Mouse (Mus musculus) layer of hippocampus, adult 11-12 months (tissue): ENCODE results near the gene Robo1.
A peak's percentile ranks its signal among the peaks of the same experiment; 100 is the strongest.

ENCODE experiments used
- DNase-seq: peaks from one replicate; pipeline ENCODE4 v3.0.0; 2022; ENCODE audit warnings: low spot score

The Robo1 gene

DNA sequence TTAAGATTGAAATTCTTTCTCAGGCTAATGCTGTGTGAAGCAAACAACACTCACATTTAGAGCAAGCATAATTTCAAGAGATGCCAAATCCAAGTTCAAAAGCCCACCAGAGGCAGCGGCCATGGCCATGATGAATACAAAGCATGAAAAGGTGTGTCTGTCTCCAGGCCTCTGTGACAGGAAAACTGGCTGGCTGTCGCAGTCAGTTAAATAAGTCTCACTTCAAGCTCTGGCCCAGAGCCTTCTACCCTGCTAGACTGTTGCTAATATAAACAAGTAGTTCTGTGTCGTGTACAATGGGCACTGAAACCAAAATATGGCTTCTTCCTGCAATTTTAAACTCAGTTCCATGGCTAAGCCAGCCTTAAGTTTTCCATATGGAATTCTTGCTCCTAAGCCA is 629.1 kb downstream of the Robo1 start:
- no peak for DNase-seq

DNA sequence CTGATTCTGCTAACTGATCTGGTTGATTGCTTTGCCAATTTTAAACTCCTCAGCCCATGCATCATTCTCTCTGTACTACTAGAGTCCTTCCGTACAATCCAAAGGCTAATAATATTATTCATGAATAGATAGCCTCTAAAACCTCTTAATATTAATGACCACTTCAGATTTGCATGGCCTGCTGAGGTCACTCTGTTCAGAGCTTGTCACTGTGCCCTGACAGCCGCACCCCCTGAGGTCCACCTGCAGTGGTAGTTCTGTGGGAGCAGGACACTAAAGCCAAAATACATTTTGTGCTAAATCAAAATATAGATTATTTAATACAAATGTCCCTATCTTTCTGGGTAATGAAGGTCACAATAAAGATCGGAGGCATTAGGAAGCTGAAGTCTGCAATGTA is 631.8 kb downstream of the Robo1 start:
- no peak for DNase-seq

DNA sequence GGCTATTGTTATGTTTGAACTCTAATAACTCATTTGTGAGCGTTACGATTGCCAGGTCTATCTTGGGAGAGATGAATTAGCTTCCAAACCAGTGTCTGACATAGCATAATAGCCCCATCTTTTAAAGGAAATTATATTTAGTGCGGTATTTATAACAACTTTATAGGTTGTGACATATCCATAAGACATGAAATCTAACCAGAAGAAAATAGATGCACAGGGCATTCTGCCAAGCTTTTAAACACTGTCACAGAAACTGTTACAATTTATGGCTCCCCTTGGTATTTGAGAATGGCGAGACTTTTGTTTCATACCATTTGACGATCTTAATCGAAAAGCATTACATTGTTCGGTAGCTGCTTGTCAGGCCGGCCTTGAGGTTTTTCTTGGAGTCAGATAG is 632.7 kb downstream of the Robo1 start:
- DNase-seq = no peak

DNA sequence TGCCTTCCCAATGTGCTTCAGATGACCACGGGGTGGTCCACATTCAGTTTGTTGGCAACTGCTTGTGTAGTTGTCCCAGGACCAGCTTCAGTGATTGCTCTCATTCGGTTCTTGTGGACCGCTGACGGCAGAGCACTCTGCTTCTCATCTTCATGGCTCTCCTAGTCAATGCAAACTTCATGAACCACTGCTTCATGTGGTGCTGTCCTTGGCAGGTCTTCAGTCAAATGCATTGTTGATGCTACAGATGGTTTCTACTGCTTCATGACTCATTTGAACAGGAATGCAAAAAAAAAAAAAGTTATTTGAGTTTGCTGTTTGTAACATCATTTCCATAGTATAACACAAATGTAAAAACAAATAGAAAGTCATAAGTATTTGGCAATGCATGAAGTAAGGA is 636.3 kb downstream of the Robo1 start:
- DNase-seq = no peak

DNA sequence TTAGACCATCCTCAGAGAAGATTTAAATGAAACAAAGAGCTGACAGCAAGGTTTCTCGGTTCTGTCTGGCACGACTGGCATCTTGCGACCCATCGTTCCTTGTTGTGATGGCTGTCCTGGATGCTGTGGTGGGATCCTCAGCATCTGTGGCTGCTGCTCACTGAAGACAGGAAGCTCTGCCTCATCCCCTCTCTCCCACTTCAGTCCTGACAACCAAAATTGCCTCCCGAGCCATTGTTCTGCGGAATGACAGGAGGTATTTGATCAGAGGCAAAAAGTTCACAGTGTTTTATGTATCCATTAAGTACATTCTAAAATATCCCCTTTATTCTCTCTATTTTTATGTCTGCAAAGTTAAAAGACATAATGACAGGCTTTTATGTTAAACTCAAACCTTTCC is 643.9 kb downstream of the Robo1 start:
- DNase-seq = no peak

DNA sequence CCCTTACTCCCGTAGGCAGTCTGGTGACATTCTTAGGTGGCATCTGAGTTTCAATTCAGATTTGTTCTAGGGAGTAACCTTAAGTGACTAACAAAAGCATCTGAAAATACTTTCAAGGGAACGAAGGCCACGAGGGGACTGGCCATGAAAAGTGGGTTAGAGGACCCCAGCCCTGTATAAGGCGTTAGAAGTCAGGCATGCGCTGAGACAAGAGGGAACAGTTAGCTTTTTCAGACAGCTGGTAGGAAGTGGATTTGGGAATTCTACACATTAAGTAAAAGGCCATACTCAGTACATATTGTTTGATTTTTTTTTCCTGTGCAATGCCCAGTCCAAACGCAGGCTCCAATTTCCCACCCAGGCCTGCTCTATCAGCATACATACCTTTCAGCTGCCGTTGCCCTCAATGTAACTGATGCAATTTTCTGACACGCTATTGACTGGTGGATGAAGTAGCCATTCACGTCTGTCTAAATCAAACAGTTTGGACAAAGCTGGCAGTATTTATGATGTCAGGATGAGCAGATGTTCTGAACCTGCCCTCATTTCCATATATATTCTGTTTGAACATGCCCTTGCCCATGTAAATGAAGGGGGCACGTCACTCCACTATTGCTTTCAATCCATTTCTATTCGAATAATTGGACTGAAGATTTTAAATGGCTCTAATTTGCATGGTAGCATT is 651.1 kb downstream of the Robo1 start:
- DNase-seq = no peak

DNA sequence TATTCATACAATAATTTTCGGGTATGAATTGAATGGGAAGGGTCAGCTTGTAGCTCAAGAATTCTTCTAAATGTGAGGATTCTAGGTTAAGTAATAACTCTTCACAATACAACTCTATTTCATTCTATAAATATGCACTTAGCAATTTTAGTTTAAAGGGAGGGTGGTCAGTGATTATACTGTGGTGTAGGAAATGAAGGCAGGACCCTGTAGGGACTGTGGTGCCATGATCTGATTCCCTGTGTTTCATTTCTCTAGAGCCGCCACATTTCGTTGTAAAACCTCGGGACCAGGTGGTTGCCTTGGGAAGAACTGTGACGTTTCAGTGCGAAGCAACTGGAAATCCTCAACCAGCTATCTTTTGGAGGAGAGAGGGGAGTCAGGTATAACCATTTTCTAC is 651.7 kb downstream of the Robo1 start:
- DNase-seq = no peak

DNA sequence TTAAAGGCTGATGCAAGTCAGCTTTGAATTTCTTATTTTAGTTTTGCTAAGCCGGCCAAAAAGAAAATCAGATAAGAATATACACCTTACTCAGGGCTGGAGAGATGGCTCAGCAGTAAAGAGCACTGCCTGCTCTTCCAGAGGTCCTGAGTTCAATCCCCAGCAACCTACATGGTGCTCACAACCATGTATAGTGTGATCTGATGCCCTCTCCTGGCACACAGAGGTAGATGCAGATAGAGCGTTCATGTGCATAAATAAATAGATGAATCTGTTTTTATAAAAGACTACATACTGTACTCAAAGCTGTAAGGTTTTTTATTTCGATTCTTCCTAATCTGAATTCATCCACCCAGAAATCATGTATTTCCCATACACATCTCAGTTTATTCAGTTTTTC is 655.7 kb downstream of the Robo1 start:
- DNase-seq = no peak

DNA sequence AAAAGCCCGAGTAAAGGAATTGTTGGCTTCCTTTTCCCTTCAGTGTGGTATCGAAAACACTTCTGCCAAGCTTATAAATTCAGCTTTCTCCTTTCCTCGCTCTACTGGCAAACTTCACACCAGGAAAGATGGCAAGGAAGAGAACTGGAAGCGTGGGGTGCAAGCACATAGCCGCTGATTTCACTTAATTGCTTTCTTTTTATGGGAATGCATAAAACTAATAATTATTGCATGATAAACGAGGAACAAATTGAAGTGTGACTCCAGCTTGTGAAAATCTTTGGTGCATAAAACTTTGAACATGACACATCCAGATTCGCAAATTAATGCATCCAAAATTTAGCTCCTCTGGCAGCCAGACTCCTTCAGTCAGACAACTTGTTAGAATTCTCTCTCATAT is 659.4 kb downstream of the Robo1 start:
- no peak for DNase-seq

DNA sequence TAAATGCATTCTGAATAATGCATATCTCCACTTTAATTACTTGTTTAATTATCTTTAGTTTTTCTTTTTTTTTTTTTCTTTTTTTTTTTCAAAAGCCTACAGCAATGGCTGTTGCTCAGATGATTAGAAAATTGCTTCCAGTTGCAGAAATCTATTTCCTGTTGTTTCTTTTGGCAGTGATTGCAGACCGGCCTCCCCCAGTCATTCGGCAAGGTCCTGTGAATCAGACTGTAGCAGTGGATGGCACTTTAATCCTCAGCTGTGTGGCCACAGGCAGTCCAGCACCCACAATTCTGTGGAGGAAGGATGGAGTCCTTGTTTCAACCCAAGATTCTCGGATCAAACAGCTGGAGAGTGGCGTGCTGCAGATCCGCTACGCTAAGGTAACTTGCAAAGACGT is 661.9 kb downstream of the Robo1 start:
- no peak for DNase-seq

DNA sequence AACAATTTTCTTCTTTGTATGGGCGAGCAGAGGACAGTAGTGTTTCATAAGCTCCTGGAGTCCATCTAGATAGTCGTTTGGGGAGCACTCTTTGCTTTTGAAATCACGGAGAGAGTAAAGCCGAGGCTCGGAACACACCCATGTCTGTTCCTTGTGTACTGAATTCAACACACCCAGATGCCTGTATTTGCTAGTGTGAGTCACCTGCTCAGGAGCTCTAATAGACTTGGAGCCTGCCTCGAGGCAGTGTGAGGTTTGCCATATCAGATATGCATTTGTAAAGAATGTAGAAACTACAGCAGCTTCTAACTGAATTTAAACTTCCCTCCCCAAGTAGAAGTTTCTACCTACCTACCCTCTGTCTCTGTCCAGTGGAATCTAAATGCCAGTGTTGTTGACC is 665.6 kb downstream of the Robo1 start:
- no peak for DNase-seq

DNA sequence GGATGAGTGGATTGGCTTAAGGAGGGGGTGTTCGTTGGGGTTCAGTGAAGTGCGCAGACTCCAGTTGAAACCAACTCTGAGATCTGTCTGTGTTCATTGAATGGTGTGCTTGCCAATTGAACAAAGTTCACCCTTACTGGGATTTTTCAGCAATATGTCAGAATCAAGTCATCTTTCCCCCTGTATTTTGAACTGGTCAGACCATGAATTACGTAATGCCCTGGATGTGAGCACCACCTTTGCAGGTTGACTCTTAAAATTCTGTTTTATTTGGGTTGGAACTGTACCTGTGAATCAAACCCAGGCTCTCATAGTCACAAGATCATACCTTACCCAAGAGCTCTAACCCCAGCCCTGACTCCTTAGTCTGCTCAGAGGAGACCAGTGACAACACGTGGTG is 666.6 kb downstream of the Robo1 start:
- no peak for DNase-seq

DNA sequence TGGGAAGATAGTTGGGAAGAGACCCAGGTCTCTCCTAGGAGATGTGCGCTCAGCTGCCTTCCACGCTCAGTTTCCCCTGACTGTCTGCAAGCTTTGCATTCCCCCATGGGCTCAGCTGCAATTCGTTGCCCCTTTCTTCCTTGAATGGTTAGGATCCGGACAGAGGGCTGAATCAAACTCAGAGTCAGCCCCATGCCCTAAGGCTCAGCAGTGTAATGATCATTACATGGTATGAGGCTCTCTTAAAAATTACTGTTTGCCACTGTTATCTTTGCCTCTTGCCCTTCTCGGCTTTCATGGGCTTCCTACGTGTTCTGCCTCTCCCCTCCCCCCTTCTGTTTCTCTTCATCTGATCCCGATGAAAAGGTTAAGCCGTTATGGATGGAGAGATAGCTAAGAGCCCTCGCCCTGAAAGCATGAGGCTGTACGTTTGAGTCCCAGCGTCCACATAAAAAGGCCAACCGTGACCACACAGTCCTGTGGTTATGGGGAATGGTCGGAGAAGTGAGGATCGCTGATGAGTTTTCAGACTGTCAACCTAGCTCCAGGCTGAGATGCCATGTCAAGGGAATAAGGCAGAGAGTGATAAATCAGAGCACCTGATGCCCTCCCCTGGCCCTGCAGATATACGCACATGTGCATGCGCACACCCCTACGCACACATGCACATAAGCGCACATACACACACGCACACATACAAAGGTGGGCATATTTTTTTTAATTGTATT is 668.9 kb downstream of the Robo1 start:
- DNase-seq = no peak

DNA sequence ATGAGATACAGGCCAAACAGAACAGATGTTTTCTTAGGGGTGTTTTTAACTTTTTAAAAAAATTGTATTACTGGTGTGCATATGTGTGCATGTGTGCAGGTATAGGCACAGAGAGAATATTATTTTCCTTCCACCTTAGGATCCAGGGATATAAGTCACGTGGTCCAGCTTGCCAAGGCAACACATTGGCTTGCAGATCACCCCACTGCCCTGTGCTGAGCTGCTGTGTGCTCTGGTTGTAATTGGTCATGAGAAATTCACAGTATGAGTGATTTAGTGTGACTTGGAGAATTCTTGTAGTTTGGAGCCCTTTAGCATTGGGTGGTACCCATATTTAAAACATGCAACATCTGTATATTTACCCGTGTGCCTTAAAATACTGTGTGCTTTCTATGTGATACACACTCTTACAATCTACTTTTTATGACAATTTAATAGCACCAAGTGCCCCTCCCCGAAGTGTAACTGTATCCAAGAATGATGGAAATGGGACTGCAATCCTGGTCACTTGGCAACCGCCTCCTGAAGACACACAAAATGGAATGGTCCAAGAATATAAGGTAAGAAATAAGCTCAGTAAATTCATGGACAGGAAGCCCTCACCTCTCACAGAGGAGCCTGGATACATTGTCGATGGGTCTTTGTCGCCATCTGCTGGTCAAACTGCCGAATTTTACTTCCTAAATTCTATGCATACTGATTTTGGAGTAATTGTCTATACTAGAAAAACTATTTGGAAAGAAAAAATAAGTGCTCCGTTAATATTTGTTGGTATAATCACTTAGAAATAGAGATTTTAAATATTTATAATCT is 671.5 kb downstream of the Robo1 start:
- DNase-seq = peak; percentile 71

DNA sequence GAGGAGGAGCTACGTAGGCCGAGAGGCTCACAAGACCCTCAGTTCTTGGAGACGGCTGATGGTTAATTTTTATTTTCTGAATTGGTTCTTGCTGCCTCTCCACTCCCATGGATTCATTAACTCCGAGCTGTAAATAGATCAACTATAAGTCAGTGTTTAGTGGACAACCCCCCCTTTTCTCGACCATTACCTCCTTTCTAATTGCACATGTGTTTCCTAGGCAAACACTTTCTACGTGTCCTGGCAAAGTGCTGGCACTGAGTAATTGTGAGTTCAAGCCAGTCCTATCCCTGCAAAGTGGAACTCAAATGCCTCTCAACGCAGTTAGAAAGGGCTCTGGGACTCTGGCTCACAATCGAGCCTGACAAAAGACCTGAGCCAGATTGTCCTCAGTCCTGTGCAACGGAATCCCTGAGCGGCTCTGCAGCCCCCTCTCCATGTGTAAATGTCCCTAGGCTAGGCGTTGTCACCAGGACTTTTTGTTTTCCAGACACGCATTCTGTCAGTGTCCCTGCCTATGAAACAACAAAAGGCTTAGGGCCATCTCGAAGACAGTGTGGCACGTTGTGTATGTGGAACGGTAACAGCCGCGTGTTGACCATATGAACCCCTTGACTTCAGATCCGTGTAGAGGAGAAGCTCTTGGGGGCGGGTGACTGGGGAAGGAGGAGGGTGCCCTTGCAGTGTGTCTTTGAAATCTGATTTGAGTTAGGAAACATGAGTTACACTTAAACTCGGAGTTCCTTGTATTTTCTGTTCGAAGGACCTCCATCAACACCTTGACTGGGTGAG is 682.5 kb downstream of the Robo1 start:
- no peak for DNase-seq

DNA sequence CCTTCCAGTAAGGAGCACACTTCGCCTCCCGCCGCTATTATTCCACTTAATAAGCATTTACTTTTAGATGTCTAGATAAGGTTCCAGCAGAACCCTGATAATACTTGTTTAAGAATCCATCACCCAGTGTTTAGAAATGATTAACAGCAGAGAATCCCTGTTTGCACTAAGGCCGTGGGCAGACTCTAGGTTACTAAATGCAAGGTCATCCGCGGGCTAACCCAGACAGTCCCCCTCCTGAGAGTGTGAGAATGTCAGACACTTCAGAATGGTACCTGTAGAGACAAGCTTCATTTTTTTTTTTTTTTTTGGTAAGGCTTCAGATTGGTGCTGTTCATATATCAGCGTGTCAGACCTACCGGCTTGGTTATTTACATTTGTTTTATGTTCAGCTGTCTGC is 685.1 kb downstream of the Robo1 start:
- DNase-seq = no peak

DNA sequence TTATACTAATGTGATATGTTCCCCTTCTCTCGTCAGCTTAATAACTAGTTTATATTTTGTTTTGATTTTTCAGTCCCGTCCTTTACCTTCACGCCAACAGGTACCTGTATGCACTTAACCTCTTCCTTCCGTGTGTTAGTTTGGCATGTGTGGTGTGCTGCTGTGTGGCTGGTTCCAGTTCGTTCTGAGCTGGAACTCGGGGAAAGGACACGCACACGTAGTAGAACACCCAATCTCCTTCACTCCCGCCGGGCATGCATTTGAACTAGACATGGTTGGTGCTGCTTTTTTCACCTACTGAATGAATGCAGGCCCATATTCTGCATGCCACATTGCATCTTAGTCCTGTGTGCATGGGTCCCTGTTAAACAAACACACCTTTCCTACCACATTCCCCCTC is 685.5 kb downstream of the Robo1 start:
- no peak for DNase-seq

DNA sequence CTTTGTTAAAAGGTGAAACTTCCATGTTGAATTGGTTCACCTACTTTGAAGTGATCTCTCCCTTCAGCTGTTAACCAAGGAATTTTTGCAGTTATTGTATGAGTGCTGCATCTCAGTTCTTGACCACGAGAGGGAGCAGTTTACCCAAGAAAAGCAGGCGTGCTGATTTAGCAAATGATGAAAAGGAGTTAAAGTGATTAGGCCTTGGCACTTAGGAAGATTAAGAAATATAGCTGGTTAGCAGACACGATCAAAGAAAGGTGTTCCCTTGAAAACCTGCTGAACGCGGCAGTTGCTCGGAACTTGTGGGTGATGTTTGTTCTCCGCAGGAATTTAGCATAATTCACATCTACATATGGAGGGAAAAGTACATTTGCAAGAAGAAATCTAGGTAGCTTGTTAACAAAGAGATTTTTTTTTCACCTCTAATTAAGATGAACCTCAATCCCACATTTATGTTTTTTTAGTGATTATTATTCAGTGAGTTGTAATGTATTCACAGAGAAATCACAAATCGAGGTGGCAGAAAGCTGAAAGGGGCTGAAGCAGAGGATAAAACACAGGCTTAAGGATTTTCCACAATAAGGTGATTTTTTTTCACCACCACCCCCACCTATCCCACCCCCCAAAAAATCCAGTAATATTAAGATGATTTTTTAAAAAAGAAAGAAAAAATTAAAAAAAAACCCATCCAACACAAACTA is 687.3 kb downstream of the Robo1 start:
- DNase-seq = peak; percentile 77

DNA sequence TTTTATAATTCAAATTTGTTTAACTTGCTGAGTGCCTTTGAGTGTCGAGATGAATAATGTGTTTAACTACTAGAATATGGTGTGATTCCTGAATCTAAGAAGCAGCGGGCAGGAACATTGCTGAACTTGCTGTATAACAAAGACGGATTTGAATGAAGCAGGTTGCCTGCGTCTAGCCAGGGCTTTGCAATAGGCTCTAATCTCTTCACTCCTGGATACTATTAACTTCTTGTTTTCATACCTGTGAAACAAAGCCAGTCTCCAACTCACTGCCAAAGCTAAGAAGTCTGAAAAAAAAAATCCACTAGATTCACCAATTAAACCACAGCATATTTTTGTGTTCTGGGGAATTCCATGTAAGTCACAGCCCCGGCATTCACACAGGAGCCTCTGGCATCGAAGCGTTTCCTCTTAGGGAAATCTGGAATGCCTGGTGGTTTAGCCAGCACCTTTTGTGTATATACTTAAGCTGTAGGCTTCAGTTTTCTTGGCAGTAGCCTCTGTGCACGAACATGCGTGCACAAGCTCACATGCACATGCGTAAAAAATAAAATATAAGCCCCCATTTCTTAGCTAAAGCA is 687.9 kb downstream of the Robo1 start:
- DNase-seq = no peak

DNA sequence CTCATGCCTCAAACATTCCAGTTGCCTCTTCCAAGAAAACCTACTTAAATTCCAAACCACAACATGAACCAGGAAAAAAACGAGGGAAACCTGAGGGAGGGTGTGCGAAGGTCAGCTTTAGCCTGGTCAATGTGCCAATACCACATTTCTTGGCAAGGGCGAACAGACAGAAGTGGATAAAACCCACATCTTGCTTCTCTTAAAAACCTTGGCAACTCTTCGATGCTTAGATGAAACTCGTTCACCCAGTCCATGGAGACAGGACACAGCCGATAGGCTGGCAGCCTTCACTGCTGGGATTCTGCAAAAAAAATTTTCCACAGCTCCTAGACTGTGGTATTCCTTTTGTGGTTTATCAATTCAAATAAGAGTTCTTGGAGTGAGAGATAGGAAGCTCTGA is 690.6 kb downstream of the Robo1 start:
- no peak for DNase-seq

DNA sequence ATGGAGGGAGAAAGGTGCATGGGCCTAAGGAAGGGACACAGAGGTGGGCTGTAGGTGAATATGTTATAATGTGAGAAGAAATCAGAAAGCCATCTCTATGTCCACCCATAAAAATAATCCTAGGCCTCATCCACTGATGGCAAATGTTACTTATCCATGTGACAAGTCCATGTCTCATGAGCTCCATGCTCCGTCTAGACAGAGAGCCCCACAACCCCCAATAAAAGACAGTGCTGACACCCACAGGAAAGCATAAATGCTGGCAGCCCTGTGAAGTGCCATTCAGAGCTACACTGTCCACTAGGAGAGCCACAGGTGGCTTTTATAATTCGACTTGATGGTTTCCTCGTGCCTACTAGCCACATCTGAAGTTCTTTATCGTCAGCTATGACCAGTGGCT is 694.6 kb downstream of the Robo1 start:
- no peak for DNase-seq
